Comparison of ENCODE assay signal across 8 mouse cellular contexts in the genomic region with DNA sequence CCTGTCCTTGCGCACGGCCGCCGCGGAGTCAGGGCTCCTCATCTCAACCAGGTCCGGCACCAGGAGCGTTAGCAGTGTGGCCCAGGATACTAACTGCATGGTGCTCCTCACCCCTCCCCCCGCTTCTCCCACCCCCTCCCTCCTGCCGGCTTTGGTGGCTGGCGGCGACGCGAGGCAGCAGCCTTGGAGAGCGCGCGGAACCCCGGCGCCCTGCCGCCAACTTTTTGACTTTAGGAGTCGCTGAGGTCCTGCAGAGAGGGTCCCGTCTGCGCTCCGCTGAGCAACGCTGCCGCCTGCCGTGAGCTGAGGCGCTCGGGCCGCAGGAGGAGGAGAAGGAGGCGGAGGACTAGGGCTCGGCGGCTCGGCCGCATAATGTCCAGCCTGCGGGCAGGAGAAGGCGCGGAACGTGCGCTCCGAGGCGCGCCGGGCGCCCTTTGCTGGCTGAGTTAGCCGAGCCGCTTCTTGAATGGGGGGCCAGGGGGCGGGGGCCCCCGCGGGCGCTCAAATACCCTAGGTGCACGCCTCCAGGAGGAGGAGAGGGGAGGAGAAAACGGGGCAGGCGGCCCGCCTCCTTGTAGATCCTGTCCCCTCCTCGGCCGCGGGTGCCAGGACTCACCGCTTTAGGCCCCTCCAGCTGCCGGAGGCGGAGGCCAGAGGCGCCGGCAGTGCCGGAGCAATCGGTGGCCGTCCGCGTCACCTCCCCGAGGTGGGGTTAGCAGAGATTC. TPM values are rescaled to one million over a fixed set of nuclear protein-coding genes. Genes with fewer than 3 reads are reported as not detected.
DNase-seq lines count a peak whose midpoint lies in the region; ATAC-seq lines count a peak whose summit lies in the region.

TSS of gene Adamts9 (minus strand) at position 436 of the 725 bp plus-strand sequence.

- H3K27me3 ChIP-seq in hindbrain, embryonic 10.5 days (ENCODE audit: insufficient read depth, poor library complexity, severe bottlenecking) = peaks cover 77% of the 10 kb centered on the region

- DNase-seq in NIH3T3 (ENCODE audit: low read depth) = peak; percentile 67
- DNase-seq in cerebellum, adult 8-10 months = peak; percentile 1
- DNase-seq in frontal cortex, postnatal 36 days (ENCODE audit: low spot score in 2 of 2) = peak; percentile 28 to 38
- peak; percentile 85 for DNase-seq in hindbrain, embryonic 10.5 days (ENCODE audit: low spot score)
- peak; percentile 46 to 70 for DNase-seq in layer of hippocampus, postnatal 10 days (ENCODE audit: low spot score in 2 of 2)
- peak; percentile 88 for DNase-seq in lung, postnatal 14 days
- DNase-seq in right cerebral cortex, postnatal 10 days (ENCODE audit: low spot score in 2 of 2) = peak; percentile 70 to 71

- no peaks in the 10 kb centered on the region for H3K36me3 ChIP-seq in hindbrain, embryonic 10.5 days

- peaks cover 6% of the 10 kb centered on the region for H3K9me3 ChIP-seq in hindbrain, embryonic 10.5 days

- ATAC-seq in inflammation-experienced regulatory T-cells, adult 6 months = no peak

- peak within 1 kb of the TSS; percentile 85 for H3K27ac ChIP-seq in hindbrain, embryonic 10.5 days

- under 1% methylated on average over 68 of the region's 68 CpGs for WGBS in hindbrain, embryonic 10.5 days

- H3K4me1 ChIP-seq in hindbrain, embryonic 10.5 days (replicated peaks) = peaks cover 50% of the 10 kb centered on the region

- peak within 1 kb of the TSS; percentile 72 for H3K4me3 ChIP-seq in hindbrain, embryonic 10.5 days

RNA-seq across cellular contexts. Expression of gene Adamts9, which starts in this region (rescaled TPM):
- polyA plus RNA-seq in hindbrain, embryonic 10.5 days (2016; fragmentation: Nextera tagmentation; extraction: Ambion mirVana) = 2.1 and 2.3 TPM in 2 replicates
- total RNA-seq in layer of hippocampus, postnatal 10 days (2021) = 10 to 100 TPM; 14.0 to 14.9 TPM
- under 1 TPM in 2 of 3 experiments, not detected in 1; 0.20 to 0.35 TPM for polyA plus RNA-seq in inflammation-experienced regulatory T-cells, adult 6 months (2017; shearing (Covaris generic))

Comparison
In these comparisons a context has a peak if more than half of its experiments do, and no peak if none do; other contexts are left out.
1. DNase-seq: peak in every context shown above with its lines; median percentile 88 in lung, postnatal 14 days; 85 in hindbrain, embryonic 10.5 days; 70 in right cerebral cortex, postnatal 10 days; 67 in NIH3T3; 58 in layer of hippocampus, postnatal 10 days; 33 in frontal cortex, postnatal 36 days; 1 in cerebellum, adult 8-10 months.